Mouse (Mus musculus) CH12.LX (cell line): ENCODE measurements around the gene Cyp11a1.

Source experiments
- CHD2 ChIP-seq: IDR thresholded peaks from 2 replicates; pipeline ENCODE4 v1.6.1; 2011; ENCODE audit warnings: low read length, improper control_type of control experiment
- CTCF ChIP-seq, 2 experiments: IDR thresholded peaks in 1 of 2; conservative IDR thresholded peaks in 1 of 2; 2 replicates each; pipeline ENCODE4 v1.5.1; 2011 to 2012; ENCODE audit warnings: low read depth in 2 of 2, low read length in 2 of 2, improper control_type of control experiment in 1 of 2, inconsistent platforms in 1 of 2, mild to moderate bottlenecking in 1 of 2, moderate library complexity in 1 of 2
- MAFK ChIP-seq: IDR thresholded peaks from 2 replicates; pipeline ENCODE4 v1.6.1; 2011; ENCODE audit warnings: low read length, improper control_type of control experiment; ENCODE audit not compliant: insufficient replicate concordance
- MAX ChIP-seq: IDR thresholded peaks from 2 replicates; pipeline ENCODE4 v1.6.1; 2011; ENCODE audit warnings: low read length, improper control_type of control experiment
- MEF2A ChIP-seq: IDR thresholded peaks from 2 replicates; pipeline ENCODE4 v1.6.1; 2014; ENCODE audit warnings: low read depth, mild to moderate bottlenecking, inconsistent platforms, low read length, improper control_type of control experiment, borderline replicate concordance
- PAX5 ChIP-seq: IDR thresholded peaks from 2 replicates; pipeline ENCODE4 v1.6.1; 2012; ENCODE audit warnings: low read length, inconsistent platforms, mixed read lengths
- POLR2A ChIP-seq: IDR thresholded peaks from 2 replicates; pipeline ENCODE4 v1.6.1; 2011; ENCODE audit warnings: low read depth, mild to moderate bottlenecking, improper control_type of control experiment, low read length
- RCOR1 ChIP-seq: conservative IDR thresholded peaks from 2 replicates; pipeline ENCODE4 v1.6.1; 2012; ENCODE audit warnings: low read depth, mild to moderate bottlenecking, inconsistent platforms, low read length, improper control_type of control experiment
- UBTF ChIP-seq: IDR thresholded peaks from 2 replicates; pipeline ENCODE4 v1.6.1; 2012; ENCODE audit warnings: low read depth, mild to moderate bottlenecking, inconsistent platforms, low read length, improper control_type of control experiment, moderate library complexity
- ZC3H11A ChIP-seq: IDR thresholded peaks from 2 replicates; pipeline ENCODE4 v1.6.1; 2012; ENCODE audit warnings: low read depth, mild to moderate bottlenecking, inconsistent platforms, low read length, improper control_type of control experiment
- ZNF384 ChIP-seq: IDR thresholded peaks from 2 replicates; pipeline ENCODE4 v1.6.1; 2012; ENCODE audit warnings: low read depth, low read length, improper control_type of control experiment, inconsistent platforms

- no peak for TF ChIP-seq MAX
- peak; percentile 36; the same call in 1 of the 2 replicates for TF ChIP-seq MEF2A
- TF ChIP-seq RCOR1: no peak
- TF ChIP-seq PAX5: no peak
- no peak for TF ChIP-seq ZC3H11A
- TF ChIP-seq ZNF384: no peak
- no peak for TF ChIP-seq CHD2
- no peak for TF ChIP-seq CTCF (conservative IDR thresholded peaks at IDR 0.05 in 1 of 2, IDR thresholded peaks at IDR 0.05 in 1 of 2; ENCODE audit: low read depth in 2 of 2, low read length in 2 of 2)
- no peak for TF ChIP-seq POLR2A
- no peak for TF ChIP-seq UBTF
- TF ChIP-seq MAFK: no peak
These were observed 42.4 kb downstream of the Cyp11a1 start for GRCm38 (mm10) chr9:58048621-58049020.
